Mouse (Mus musculus) CD8-positive naive resting alpha-beta T cell, adult 2 months (primary cell): ENCODE results near the gene Zc3h4.
"Not testable (repeated sequence)": the region's sequence is repeated elsewhere in the genome, so short reads cannot be mapped to it uniquely, and the experiment has no call there.

ENCODE experiments used
- DNase-seq, 2 experiments: peaks; one replicate each; pipeline ENCODE4 v3.0.0; 2022; ENCODE audit warnings: low read depth in 2 of 2, low spot score in 2 of 2

The Zc3h4 gene

GRCm38 (mm10) chr7:16400689-16401611 is at the start of gene Zc3h4:
Zc3h4 (plus strand) TSS chr7:16400910.
- DNase-seq: peak; percentile 73 to 82

DNA sequence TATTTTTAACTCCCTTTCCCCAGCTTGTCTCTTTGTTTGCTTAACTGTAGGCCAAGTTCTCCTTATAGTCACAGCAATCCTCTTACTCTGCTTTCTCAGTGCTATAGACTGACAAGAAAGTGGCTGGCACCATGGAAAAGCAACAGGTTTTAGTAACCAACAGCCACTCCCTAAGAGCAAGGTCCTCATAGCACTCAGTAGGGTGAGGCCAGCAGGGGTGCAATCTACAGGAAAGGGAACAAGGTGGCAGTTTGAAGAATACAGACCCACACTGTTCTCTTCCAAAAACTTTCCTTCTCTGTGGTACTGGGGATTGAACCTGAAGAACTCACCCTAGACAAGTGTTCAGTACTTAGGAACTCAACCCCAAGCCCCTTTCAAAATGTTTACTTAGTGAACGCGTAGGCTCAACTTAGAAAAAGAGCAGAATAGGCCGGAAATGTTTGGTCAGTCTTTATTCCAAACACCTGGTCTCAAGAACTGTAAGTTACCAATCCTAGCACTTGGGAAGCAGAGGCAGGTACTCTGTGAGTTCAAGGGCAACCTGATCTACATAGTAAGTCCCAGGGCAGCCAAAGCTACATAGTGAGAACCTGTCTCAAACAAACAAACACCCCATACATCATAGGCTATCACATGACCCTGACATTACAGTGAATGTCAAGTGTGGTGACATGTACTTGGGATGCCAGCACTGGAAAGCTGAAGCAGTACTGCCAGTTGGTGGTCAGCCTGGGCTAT is 44.7 kb upstream of the Zc3h4 start:
- no peak for DNase-seq

DNA sequence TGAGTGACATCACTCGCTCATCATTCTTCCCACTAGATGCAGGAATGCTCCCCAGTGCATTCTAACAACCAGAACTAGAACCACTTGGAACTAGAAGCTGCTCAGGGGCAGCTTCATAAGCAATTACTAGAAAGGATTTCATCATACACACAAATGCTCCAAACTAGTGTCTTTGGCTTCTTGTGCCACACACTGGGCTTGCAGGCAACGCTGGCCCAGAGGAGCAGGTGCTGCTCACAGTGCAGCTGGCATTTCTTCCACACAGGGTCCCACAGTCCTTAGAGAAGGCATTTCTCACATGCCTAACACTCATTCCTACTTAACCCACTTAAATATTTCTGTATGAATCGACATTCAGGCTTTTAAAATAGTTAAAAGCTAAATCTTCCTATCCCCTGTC is 43.1 kb upstream of the Zc3h4 start:
- DNase-seq: no peak

DNA sequence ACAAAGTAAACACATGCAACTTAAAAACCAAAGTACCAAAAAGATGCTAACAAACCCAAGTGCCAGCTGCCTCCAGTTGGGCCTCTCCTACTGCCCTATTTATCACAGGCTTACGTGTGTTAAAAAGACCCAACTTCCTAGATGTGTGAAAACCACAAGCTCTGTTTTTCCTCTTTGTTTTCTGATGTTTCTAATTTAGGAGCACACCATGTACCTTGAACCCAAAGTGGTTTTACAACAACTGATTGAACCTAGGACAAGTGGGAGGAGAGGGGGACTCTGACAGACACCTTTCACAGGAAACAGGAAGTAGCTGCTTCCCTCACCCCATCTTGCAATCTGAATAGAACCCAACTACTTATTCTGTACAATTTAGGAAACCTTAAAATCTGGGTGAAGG is 36.4 kb upstream of the Zc3h4 start:
- peak; percentile 52 to 55 for DNase-seq

DNA sequence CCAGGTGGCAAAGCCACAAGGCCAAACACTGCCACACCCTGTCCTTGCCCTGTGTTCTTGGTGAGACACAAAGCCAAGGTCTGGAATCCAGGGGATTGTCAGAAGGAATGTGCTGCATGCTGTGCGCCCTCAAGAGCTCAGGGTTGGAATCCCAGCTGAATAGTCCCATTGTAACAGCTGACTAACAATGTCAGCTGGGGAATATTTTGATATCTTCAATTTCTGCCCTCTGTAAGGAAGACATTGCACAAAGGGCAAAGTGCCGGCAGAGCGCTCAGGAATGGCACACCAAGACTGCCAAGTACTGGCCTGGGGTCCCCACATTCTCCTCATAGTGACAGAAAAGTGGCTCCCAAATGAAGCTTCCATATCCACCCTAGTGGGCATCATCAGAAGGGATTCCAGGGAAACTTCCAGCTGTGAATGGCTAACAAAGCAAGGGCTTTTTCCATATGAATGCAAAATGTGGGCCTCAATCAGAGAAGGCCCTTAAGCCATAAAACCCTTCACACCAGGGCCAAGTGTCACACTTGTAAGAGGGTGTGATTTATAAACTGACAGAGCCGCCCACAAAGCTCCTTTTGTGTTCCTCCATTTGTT is 35.7 kb upstream of the Zc3h4 start:
- DNase-seq: no peak

DNA sequence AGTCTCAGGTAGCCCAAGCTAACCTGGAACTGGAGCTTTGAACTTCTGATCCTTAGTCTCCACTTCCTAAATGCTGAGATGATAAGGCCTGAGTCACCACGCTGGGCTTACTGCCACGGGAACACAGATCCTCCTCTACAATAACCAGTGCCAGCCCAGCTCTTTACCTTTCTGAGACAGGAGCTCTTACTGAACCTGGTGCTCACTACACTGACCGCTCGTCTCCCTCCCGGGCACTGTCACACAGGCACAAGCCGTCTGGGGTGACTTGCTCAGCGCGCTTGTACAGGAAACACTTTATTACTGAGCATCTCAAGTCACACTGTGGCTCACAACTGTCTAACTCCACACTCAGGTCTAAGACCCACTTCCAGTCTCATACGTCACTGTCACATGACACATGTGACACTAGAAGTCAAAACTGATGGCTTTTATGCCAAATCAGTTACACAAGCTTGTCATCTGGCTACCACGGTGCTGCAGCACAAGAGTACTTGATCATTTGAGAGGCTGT is 34.5 kb upstream of the Zc3h4 start:
- peak in 1 of 2 experiments; percentile 13 for DNase-seq

DNA sequence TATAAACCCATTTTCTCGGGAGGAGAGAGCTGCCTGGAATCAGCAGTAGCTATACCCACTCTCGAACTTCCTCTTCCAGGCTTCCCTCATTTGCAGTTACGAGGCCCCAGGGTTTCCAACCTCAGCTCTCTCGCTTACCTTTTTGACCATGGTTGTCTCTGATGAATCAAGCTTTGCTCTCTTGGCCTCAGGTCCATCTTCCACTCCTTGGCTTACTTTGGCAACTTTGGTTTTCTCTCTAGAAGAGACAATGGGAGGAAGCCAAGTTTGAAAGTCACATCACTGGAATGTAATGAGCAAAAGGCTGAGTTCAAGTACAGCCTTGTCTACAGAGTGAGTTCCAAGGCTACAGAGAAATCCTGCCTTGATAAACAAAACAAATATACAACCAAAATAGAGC is 34.0 kb upstream of the Zc3h4 start:
- DNase-seq: no peak

- no peak for DNase-seq
Observed at GRCm38 (mm10) chr7:16368835-16369234, 31.9 kb upstream of the Zc3h4 start.

DNA sequence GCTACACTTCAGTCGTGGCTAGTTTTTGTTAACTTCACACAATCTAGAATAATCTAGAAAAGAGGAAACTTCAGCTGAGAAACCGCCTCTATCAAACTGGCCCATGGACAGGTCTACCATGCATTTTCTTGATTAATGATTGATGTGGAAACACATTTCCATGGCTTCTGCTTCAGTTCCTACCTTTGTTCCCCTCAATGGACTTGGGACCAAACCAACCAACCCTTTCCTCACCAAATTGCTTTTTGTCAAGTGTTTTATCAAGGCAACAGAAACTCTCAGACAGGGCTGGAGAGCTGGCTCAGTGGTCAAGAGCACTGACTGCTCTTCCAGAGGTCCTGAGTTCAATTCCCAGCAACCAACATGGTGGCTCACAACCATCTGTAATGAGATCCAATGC is 30.1 kb upstream of the Zc3h4 start:
- no peak for DNase-seq

GRCm38 (mm10) chr7:16373719-16374118 is 27.0 kb upstream of the Zc3h4 start:
- DNase-seq: peak; percentile 14 to 35

GRCm38 (mm10) chr7:16374989-16375388 is 25.7 kb upstream of the Zc3h4 start:
- DNase-seq: no peak

- peak; percentile 64 to 71 for DNase-seq
Observed at GRCm38 (mm10) chr7:16376505-16376904, 24.2 kb upstream of the Zc3h4 start.

DNA sequence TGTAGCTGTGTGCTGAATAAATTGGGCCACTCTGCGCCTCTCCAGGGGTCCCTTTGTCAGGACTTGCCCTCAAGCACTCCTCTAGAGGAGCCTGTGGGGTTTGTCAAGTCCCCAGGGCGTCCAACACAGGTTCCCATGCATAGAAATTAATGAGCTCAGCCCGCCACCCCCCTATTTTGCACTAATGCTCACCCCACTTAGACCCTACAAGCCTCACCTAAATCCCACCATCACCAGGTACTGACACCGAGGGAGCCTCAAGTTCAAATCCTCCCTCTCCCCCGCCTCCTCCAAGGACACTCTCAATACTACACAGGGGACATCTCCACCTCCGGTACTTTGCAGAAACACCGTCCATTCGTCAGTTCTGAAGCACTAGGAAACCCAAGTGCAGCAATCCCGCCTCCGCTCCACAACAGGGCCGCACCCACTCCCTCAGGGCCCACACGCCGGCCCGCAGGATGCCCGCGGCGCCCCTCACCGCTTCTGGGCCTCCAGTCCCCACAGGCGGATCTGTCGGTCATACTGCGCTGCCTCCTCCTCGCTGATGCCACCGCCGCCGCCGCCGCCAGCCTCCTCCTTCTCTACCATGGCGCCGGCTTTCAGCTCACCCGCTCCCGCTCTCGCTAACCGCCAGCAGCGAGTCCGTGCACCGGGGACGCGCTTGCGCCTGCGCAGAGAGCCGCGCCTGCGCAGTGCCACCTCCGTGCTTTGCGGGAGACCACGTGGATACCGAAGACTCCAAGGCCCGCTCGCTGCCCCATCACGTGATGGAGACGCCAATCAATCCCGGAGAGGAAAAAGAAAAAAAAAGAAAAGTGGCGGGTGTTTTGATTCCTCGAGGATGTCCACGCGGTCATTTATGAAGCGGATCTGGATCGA is 13.3 kb upstream of the Zc3h4 start, which contains the start of gene Sae1:
TSS of gene Sae1 (minus strand) at position 647 of the 882 bp plus-strand sequence.
- DNase-seq: peak; percentile 88 to 91

GRCm38 (mm10) chr7:16389942-16390341 is 10.8 kb upstream of the Zc3h4 start:
- DNase-seq: not testable (repeated sequence)

- DNase-seq: no peak
Observed at GRCm38 (mm10) chr7:16392923-16393322, 7.8 kb upstream of the Zc3h4 start.

- DNase-seq: peak; percentile 42 to 58
Observed at GRCm38 (mm10) chr7:16395944-16396343, 4.8 kb upstream of the Zc3h4 start.

DNA sequence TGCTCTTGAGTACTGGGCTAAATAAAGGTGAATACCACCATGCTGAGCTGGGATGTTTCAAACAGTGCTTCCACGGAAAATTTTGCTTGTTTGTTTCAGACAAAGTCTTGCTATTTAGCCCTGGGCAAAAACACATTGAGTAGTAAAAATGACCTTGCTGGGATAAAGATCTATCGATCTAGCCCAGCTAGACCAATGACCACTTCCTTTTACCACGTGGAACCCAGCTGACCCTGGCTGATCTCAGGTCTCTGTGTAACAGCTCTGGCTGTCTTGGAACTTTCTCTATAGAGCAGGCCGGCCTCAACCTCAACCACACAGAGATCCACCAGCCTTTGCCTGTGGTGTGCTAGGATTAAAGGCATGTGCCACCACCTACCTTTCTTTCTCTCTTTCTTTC is 3.2 kb upstream of the Zc3h4 start:
- no peak for DNase-seq

- no peak for DNase-seq
Observed at GRCm38 (mm10) chr7:16398387-16399050, 2.2 kb upstream of the Zc3h4 start.

DNA sequence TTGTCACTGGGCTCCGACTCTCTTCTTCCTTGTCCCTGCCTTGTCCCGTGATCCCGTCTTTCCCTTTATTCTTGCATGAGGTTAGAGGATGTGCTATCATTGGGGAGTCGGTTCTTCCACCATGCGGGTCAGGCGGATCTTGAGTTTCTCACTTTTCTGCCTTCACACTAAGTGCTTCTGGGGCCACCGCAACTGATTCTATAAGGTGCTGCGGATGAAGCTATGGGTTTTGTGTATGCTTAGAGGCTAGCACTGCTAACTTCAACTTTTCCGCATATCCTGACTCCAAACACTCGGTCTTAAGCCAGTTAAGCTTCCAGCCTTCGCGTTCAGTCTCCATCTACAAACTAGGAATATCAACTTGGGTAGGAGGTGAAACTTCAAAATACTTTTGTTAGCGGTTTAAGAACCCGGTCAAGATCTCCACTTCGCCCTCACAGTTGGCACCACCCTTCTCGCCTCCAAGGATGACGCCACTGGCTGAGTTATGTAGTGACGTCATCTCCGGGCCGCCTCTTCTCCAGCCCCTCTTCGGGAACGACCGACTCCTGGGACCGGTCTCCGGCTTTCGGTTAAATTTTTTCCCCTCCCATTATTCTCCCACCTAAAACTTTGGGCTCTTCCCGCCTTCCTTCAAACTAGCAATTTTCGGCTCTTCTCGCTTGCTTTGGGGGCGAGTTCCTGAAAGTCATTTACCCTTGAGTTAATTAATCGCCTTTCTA is 1.5 kb upstream of the Zc3h4 start:
- no peak for DNase-seq
